Mouse (Mus musculus): ENCODE measurements at regions not wholly inside any gene's neighbourhood (a gene's known extent, or its start where the extent isn't known, plus 50 kb on each side); places are given as distances from the start of the nearest gene placed in this dataset.
"Not testable (repeated sequence)": the region's sequence is repeated elsewhere in the genome, so short reads cannot be mapped to it uniquely, and the experiment has no call there.

GRCm38 (mm10) chr5:133937967-133938918 lies 161.3 kb upstream of the Castor2 start:
- no peak for DNase-seq (ENCODE audit: low spot score in 2 of 2)

- peak in 1 of 2 experiments; percentile 36 for DNase-seq (ENCODE audit: low spot score in 2 of 2)
These were observed 164.1 kb upstream of the Castor2 start for GRCm38 (mm10) chr5:133935451-133935850.

- DNase-seq (ENCODE audit: low spot score in 2 of 2) = peak; percentile 51 to 70
These were observed 164.5 kb upstream of the Castor2 start for GRCm38 (mm10) chr5:133935006-133935405.

GRCm38 (mm10) chr5:133930101-133930500 lies 169.4 kb upstream of the Castor2 start:
- DNase-seq (ENCODE audit: low spot score in 2 of 2) = no peak

GRCm38 (mm10) chr5:133927054-133927453 lies 172.5 kb upstream of the Castor2 start:
- no peak for DNase-seq (ENCODE audit: low spot score in 2 of 2)

- DNase-seq (ENCODE audit: low spot score in 2 of 2) = peak; percentile 67 to 87
These were observed 174.2 kb upstream of the Castor2 start for GRCm38 (mm10) chr5:133925184-133925900.

- no peak for DNase-seq (ENCODE audit: low spot score in 2 of 2)
These were observed 177.3 kb upstream of the Castor2 start for GRCm38 (mm10) chr5:133922181-133922580.

GRCm38 (mm10) chr5:133915734-133916550 lies 183.6 kb upstream of the Castor2 start:
- peak; percentile 27 to 38 for DNase-seq (ENCODE audit: low spot score in 2 of 2)

- DNase-seq (ENCODE audit: low spot score in 2 of 2) = no peak
These were observed 192.1 kb upstream of the Castor2 start for GRCm38 (mm10) chr5:133907442-133907841.

GRCm38 (mm10) chr5:133898025-133898598 lies 201.4 kb upstream of the Castor2 start:
- DNase-seq (ENCODE audit: low spot score in 2 of 2) = peak; percentile 30 to 54

- DNase-seq (ENCODE audit: low spot score in 2 of 2) = no peak
These were observed 208.8 kb upstream of the Castor2 start for GRCm38 (mm10) chr5:133890728-133891127.

- peak; percentile 87 to 93 for DNase-seq (ENCODE audit: low spot score in 2 of 2)
These were observed 209.7 kb upstream of the Castor2 start for GRCm38 (mm10) chr5:133889841-133890240.

GRCm38 (mm10) chr5:133885507-133885906 lies 214.0 kb upstream of the Castor2 start:
- DNase-seq (ENCODE audit: low spot score in 2 of 2) = no peak

- DNase-seq (ENCODE audit: low spot score in 2 of 2) = peak; percentile 76 to 79
These were observed 214.5 kb upstream of the Castor2 start for GRCm38 (mm10) chr5:133885016-133885415.

- DNase-seq (ENCODE audit: low spot score in 2 of 2) = no peak
These were observed 214.9 kb upstream of the Castor2 start for GRCm38 (mm10) chr5:133884593-133884992.

- no peak for DNase-seq (ENCODE audit: low spot score in 2 of 2)
These were observed 255.0 kb upstream of the Castor2 start for GRCm38 (mm10) chr5:133844483-133844882.

- not testable (repeated sequence) for DNase-seq (ENCODE audit: low spot score in 2 of 2)
These were observed 257.3 kb upstream of the Castor2 start for GRCm38 (mm10) chr5:133842059-133842706.

GRCm38 (mm10) chr5:133838286-133838685 lies 261.2 kb upstream of the Castor2 start:
- no peak for DNase-seq (ENCODE audit: low spot score in 2 of 2)

- DNase-seq (ENCODE audit: low spot score in 2 of 2) = no peak
These were observed 266.3 kb upstream of the Castor2 start for GRCm38 (mm10) chr5:133833217-133833616.

GRCm38 (mm10) chr5:133828226-133828625 lies 271.3 kb upstream of the Castor2 start:
- DNase-seq (ENCODE audit: low spot score in 2 of 2) = no peak

GRCm38 (mm10) chr5:133823871-133824270 lies 275.6 kb upstream of the Castor2 start:
- DNase-seq (ENCODE audit: low spot score in 2 of 2) = no peak

Data from right cerebral cortex, postnatal 10 days (tissue).